Mouse (Mus musculus): Measurements from ENCODE around the gene Gadl1. TPM values are rescaled to one million over a fixed set of nuclear protein-coding genes. Genes with fewer than 3 reads are reported as not detected.

The Gadl1 gene
- polyA plus RNA-seq, 1 experiment: not detected

- TF ChIP-seq POLR2A (IDR thresholded peaks at IDR 0.05; ENCODE audit: low read depth, low read length): no peak
- no peak for TF ChIP-seq CTCF (IDR thresholded peaks at IDR 0.05; ENCODE audit: extremely low read depth, insufficient read length, insufficient replicate concordance, low read depth, low read length)
- Histone ChIP-seq H3K27me3 (ENCODE audit: control insufficient read depth, insufficient read depth, low read length) (no peaks in the 10 kb centered on the region), H3K36me3 (ENCODE audit: control insufficient read depth, insufficient read depth, low read length) (peaks cover 24% of the 10 kb centered on the region), H3K4me3 (ENCODE audit: low read depth, low read length) (no peak overlapping the region), H3K4me1 (ENCODE audit: control insufficient read depth, insufficient read depth, insufficient read length, low read length) (peaks cover 6% of the 10 kb centered on the region), H3K27ac (ENCODE audit: insufficient read depth, low read depth, low read length) (peak overlapping the region; percentile 68)
- WGBS: 75% methylated on average over 9 of the region's 9 CpGs
Measured at GRCm38 (mm10) chr9:116122969-116123589, 213.8 kb downstream of the Gadl1 start.
